Mouse (Mus musculus) testis, adult 2 months (tissue): ENCODE measurements at regions not wholly inside any gene's neighbourhood (a gene's known extent, or its start where the extent isn't known, plus 50 kb on each side); places are given as distances from the start of the nearest gene placed in this dataset.

Experiments used
- CTCF ChIP-seq: fragments of 200-500 bp; IDR thresholded peaks from 2 replicates; pipeline ENCODE4 v1.5.1; 2012; ENCODE audit warnings: low read depth, mild to moderate bottlenecking, inconsistent platforms, low read length, moderate library complexity; ENCODE audit not compliant: control insufficient read depth, insufficient read depth, insufficient replicate concordance
- POLR2A ChIP-seq: fragments of 200-500 bp; IDR thresholded peaks from 2 replicates; pipeline ENCODE4 v1.6.1; 2012; ENCODE audit warnings: low read depth, mild to moderate bottlenecking, inconsistent platforms, low read length, moderate library complexity; ENCODE audit not compliant: control insufficient read depth

GRCm38 (mm10) chr1:186538233-186538632 is 167.6 kb downstream of the Tgfb2 start:
- no peak for TF ChIP-seq POLR2A
- no peak for TF ChIP-seq CTCF
